Mouse (Mus musculus) ES-E14 (cell line): ENCODE results near the gene Chrna4.

Experiments
- CHD2 ChIP-seq: IDR thresholded peaks from 2 replicates; pipeline ENCODE4 v1.6.1; 2014; ENCODE audit warnings: mild to moderate bottlenecking, low read depth, low read length, inconsistent platforms
- HCFC1 ChIP-seq: IDR thresholded peaks from 2 replicates; pipeline ENCODE4 v1.6.1; 2012; ENCODE audit warnings: low read length, inconsistent platforms, borderline replicate concordance; ENCODE audit not compliant: insufficient read depth
- ZC3H11A ChIP-seq: IDR thresholded peaks from 2 replicates; pipeline ENCODE4 v1.6.1; 2012; ENCODE audit warnings: low read depth, mild to moderate bottlenecking, inconsistent platforms, low read length, borderline replicate concordance

DNA sequence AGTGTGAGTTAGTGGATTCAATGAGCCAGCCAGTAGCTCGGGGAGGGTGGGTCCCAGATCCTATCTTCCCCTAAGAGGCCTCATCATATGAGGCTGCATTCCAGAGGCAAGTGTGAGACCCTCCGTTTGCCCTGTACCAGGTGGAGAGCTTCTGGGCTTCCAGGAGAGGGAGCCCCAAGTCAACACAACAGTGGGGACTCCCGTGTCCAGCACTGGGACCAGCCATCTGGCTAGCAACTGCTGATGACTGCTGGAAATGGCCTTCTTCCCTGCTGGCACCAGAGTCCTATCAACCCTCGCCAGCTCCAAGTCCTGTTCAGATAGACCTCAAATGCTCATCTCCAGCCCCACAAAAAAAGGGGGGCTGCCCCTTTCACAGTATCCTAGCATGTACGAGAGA, 10.9 kb downstream of the Chrna4 start:
- TF ChIP-seq ZC3H11A (no peak), HCFC1 (no peak), CHD2 (no peak)
